Mouse (Mus musculus): Measurements from ENCODE around the gene Znrf3. TPM values are rescaled to one million over a fixed set of nuclear protein-coding genes. Genes with fewer than 3 reads are reported as not detected.

Znrf3 gene
- polyA plus RNA-seq, 1 experiment from 2014 or later = 11.7 TPM

GRCm38 (mm10) chr11:5280932-5281331, 163.7 kb downstream of the Znrf3 start:
- Histone ChIP-seq H3K27ac (replicated peaks; ENCODE audit: low read depth, low read length) (no peak overlapping the region), H3K4me2 (ENCODE audit: low read depth, low read length) (no peak overlapping the region), H3K4me1 (ENCODE audit: control insufficient read depth, insufficient read depth, low read length) (no peaks in the 10 kb centered on the region), H3K9ac (replicated peaks; ENCODE audit: low read length) (no peak overlapping the region), H3K9me3 (replicated peaks; ENCODE audit: control insufficient read depth, low read length) (no peaks in the 10 kb centered on the region), H3K4me3 (ENCODE audit: low read depth, low read length) (no peak overlapping the region), H3K36me3 (replicated peaks; ENCODE audit: control insufficient read depth, insufficient read depth, low read depth, low read length) (peaks cover 8% of the 10 kb centered on the region), H3K27me3 (ENCODE audit: control insufficient read depth, insufficient read depth, low read length) (no peaks in the 10 kb centered on the region)
- no peak for ATAC-seq (replicated peaks; ENCODE audit: insufficient number of reproducible peaks, low FRiP score, low TSS enrichment, low read depth)
- no peak for DNase-seq (ENCODE audit: low spot score)
- WGBS = 94% methylated on average over 7 of the region's 7 CpGs

- ATAC-seq (replicated peaks; ENCODE audit: insufficient number of reproducible peaks, low FRiP score, low TSS enrichment, low read depth) (no peak), DNase-seq (ENCODE audit: low spot score) (no peak)
- 90% methylated on average over 2 of the region's 2 CpGs for WGBS
- Histone ChIP-seq H3K36me3 (replicated peaks; ENCODE audit: control insufficient read depth, insufficient read depth, low read depth, low read length) (peaks cover 8% of the 10 kb centered on the region), H3K27me3 (ENCODE audit: control insufficient read depth, insufficient read depth, low read length) (no peaks in the 10 kb centered on the region), H3K9ac (replicated peaks; ENCODE audit: low read length) (no peak overlapping the region), H3K9me3 (replicated peaks; ENCODE audit: control insufficient read depth, low read length) (no peaks in the 10 kb centered on the region), H3K4me2 (ENCODE audit: low read depth, low read length) (no peak overlapping the region), H3K27ac (replicated peaks; ENCODE audit: low read depth, low read length) (no peak overlapping the region), H3K4me1 (ENCODE audit: control insufficient read depth, insufficient read depth, low read length) (no peaks in the 10 kb centered on the region), H3K4me3 (ENCODE audit: low read depth, low read length) (no peak overlapping the region)
Observed at GRCm38 (mm10) chr11:5278463-5278862, 166.2 kb downstream of the Znrf3 start.

- 69% methylated on average over 5 of the region's 5 CpGs for WGBS
- Histone ChIP-seq H3K4me3 (ENCODE audit: low read depth, low read length) (no peak overlapping the region), H3K27me3 (ENCODE audit: control insufficient read depth, insufficient read depth, low read length) (no peaks in the 10 kb centered on the region), H3K4me2 (ENCODE audit: low read depth, low read length) (no peak overlapping the region), H3K4me1 (ENCODE audit: control insufficient read depth, insufficient read depth, low read length) (no peaks in the 10 kb centered on the region), H3K27ac (replicated peaks; ENCODE audit: low read depth, low read length) (no peak overlapping the region), H3K9me3 (replicated peaks; ENCODE audit: control insufficient read depth, low read length) (no peaks in the 10 kb centered on the region), H3K9ac (replicated peaks; ENCODE audit: low read length) (no peak overlapping the region), H3K36me3 (replicated peaks; ENCODE audit: control insufficient read depth, insufficient read depth, low read depth, low read length) (peaks cover 5% of the 10 kb centered on the region; the same call in 1 of the 2 replicates)
- DNase-seq (ENCODE audit: low spot score) (no peak), ATAC-seq (replicated peaks; ENCODE audit: insufficient number of reproducible peaks, low FRiP score, low TSS enrichment, low read depth) (no peak)
Observed at GRCm38 (mm10) chr11:5277307-5277971, 167.2 kb downstream of the Znrf3 start.

- 77% methylated on average over 4 of the region's 4 CpGs for WGBS
- no peak for ATAC-seq (replicated peaks; ENCODE audit: insufficient number of reproducible peaks, low FRiP score, low TSS enrichment, low read depth)
Observed at GRCm38 (mm10) chr11:5275216-5275615, 169.4 kb downstream of the Znrf3 start.

GRCm38 (mm10) chr11:5272536-5273234, 172.0 kb downstream of the Znrf3 start:
- Histone ChIP-seq H3K4me2 (ENCODE audit: low read depth, low read length) (no peak overlapping the region), H3K9me3 (replicated peaks; ENCODE audit: control insufficient read depth, low read length) (no peaks in the 10 kb centered on the region), H3K36me3 (replicated peaks; ENCODE audit: control insufficient read depth, insufficient read depth, low read depth, low read length) (no peaks in the 10 kb centered on the region), H3K4me1 (ENCODE audit: control insufficient read depth, insufficient read depth, low read length) (no peaks in the 10 kb centered on the region), H3K27ac (replicated peaks; ENCODE audit: low read depth, low read length) (no peak overlapping the region), H3K9ac (replicated peaks; ENCODE audit: low read length) (no peak overlapping the region), H3K27me3 (ENCODE audit: control insufficient read depth, insufficient read depth, low read length) (no peaks in the 10 kb centered on the region), H3K4me3 (ENCODE audit: low read depth, low read length) (no peak overlapping the region)
- WGBS = 84% methylated on average over 9 of the region's 9 CpGs
- no peak for DNase-seq (ENCODE audit: low spot score)
- no peak for ATAC-seq (replicated peaks; ENCODE audit: insufficient number of reproducible peaks, low FRiP score, low TSS enrichment, low read depth)

More at GRCm38 (mm10) chr11:5275216-5275615, 169.4 kb downstream of the Znrf3 start:
- Histone ChIP-seq H3K27me3 (ENCODE audit: control insufficient read depth, insufficient read depth, low read length) (no peaks in the 10 kb centered on the region), H3K9ac (replicated peaks; ENCODE audit: low read length) (no peak overlapping the region), H3K9me3 (replicated peaks; ENCODE audit: control insufficient read depth, low read length) (no peaks in the 10 kb centered on the region), H3K4me1 (ENCODE audit: control insufficient read depth, insufficient read depth, low read length) (no peaks in the 10 kb centered on the region), H3K4me2 (ENCODE audit: low read depth, low read length) (no peak overlapping the region), H3K27ac (replicated peaks; ENCODE audit: low read depth, low read length) (no peak overlapping the region), H3K4me3 (ENCODE audit: low read depth, low read length) (no peak overlapping the region), H3K36me3 (replicated peaks; ENCODE audit: control insufficient read depth, insufficient read depth, low read depth, low read length) (no peaks in the 10 kb centered on the region)
- DNase-seq (ENCODE audit: low spot score) = no peak

GRCm38 (mm10) chr11:5272066-5272360, 172.6 kb downstream of the Znrf3 start:
- Histone ChIP-seq H3K36me3 (replicated peaks; ENCODE audit: control insufficient read depth, insufficient read depth, low read depth, low read length) (no peaks in the 10 kb centered on the region), H3K27ac (replicated peaks; ENCODE audit: low read depth, low read length) (no peak overlapping the region), H3K9ac (replicated peaks; ENCODE audit: low read length) (no peak overlapping the region), H3K9me3 (replicated peaks; ENCODE audit: control insufficient read depth, low read length) (no peaks in the 10 kb centered on the region), H3K4me3 (ENCODE audit: low read depth, low read length) (no peak overlapping the region), H3K4me1 (ENCODE audit: control insufficient read depth, insufficient read depth, low read length) (no peaks in the 10 kb centered on the region), H3K4me2 (ENCODE audit: low read depth, low read length) (no peak overlapping the region), H3K27me3 (ENCODE audit: control insufficient read depth, insufficient read depth, low read length) (no peaks in the 10 kb centered on the region)
- ATAC-seq (replicated peaks; ENCODE audit: insufficient number of reproducible peaks, low FRiP score, low TSS enrichment, low read depth) (no peak), DNase-seq (ENCODE audit: low spot score) (no peak)
- 69% methylated on average over 4 of the region's 4 CpGs for WGBS

- H3K36me3 ChIP-seq (replicated peaks; ENCODE audit: control insufficient read depth, insufficient read depth, low read depth, low read length) = no peaks in the 10 kb centered on the region
- H3K4me1 ChIP-seq (ENCODE audit: control insufficient read depth, insufficient read depth, low read length) = no peaks in the 10 kb centered on the region
- no peaks in the 10 kb centered on the region for H3K27me3 ChIP-seq (ENCODE audit: control insufficient read depth, insufficient read depth, low read length)
- no peak overlapping the region for H3K27ac ChIP-seq (replicated peaks; ENCODE audit: low read depth, low read length)
- H3K9me3 ChIP-seq (replicated peaks; ENCODE audit: control insufficient read depth, low read length) = no peaks in the 10 kb centered on the region
- H3K4me2 ChIP-seq (ENCODE audit: low read depth, low read length) = no peak overlapping the region
- no peak overlapping the region for H3K9ac ChIP-seq (replicated peaks; ENCODE audit: low read length)
- H3K4me3 ChIP-seq (ENCODE audit: low read depth, low read length) = no peak overlapping the region
- 51% methylated on average over 9 of the region's 9 CpGs for WGBS
- ATAC-seq (replicated peaks; ENCODE audit: insufficient number of reproducible peaks, low FRiP score, low TSS enrichment, low read depth) (no peak), DNase-seq (ENCODE audit: low spot score) (no peak)
Observed at GRCm38 (mm10) chr11:5271274-5272065, 173.2 kb downstream of the Znrf3 start.
